Comparison of ENCODE assay signal across 31 mouse cellular contexts in the genomic region with DNA sequence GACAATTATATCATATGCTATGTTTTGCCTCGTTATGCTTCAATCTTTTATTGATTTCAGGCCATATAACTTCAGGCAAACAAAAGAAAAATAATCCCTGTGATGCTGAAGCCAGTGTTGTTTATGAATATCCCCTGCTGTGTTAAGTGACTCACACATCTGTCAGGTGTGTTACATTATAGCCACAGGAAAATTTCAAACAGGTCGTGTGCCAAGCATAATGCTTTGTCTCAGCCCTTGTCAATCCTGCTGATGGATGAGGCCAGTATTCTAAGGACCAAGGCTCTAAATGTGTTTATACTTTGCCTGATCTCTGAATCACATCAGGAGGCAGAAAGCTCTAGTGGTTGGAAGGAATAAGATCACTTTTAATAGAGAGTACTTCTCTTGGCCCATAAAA.
DNase-seq lines count a peak whose midpoint lies in the region; ATAC-seq and TF ChIP-seq lines count a peak whose summit lies in the region.
"Had no signal": no experiment of that assay in that cellular context is flagged by ENCODE, and none has a peak within 500 bp of the region (broad histone marks: within the 10 kb centered on the region; RNA-seq: fewer than 3 reads in every experiment).

No protein-coding gene starts in this region.

- no peak overlapping the region for H3K27ac ChIP-seq in hindbrain, embryonic 14.5 days
- no peak overlapping the region for H3K27ac ChIP-seq in hindbrain, embryonic 11.5 days (ENCODE audit: low read depth, low read length)
- H3K27ac ChIP-seq in midbrain, embryonic 15.5 days: no peak overlapping the region
- no peak overlapping the region for H3K27ac ChIP-seq in midbrain, embryonic 11.5 days (ENCODE audit: low read depth, low read length)
- no peak overlapping the region for H3K27ac ChIP-seq in hindbrain, postnatal 0 days
- H3K27ac ChIP-seq: embryonic facial prominence, embryonic 10.5 days; embryonic facial prominence, embryonic 13.5 days; forebrain, embryonic 12.5 days; forebrain, embryonic 15.5 days; heart, embryonic 15.5 days; hindbrain, embryonic 15.5 days had no signal

- H3K9ac ChIP-seq in hindbrain, embryonic 14.5 days: no peak overlapping the region
- no peak overlapping the region for H3K9ac ChIP-seq in hindbrain, embryonic 11.5 days (ENCODE audit: low read depth, low read length)
- no peak overlapping the region for H3K9ac ChIP-seq in midbrain, embryonic 15.5 days
- no peak overlapping the region for H3K9ac ChIP-seq in midbrain, embryonic 11.5 days (ENCODE audit: low read length)
- H3K9ac ChIP-seq in hindbrain, postnatal 0 days (replicated peaks; ENCODE audit: low read length): no peak overlapping the region
- H3K9ac ChIP-seq: embryonic facial prominence, embryonic 13.5 days; forebrain, embryonic 12.5 days; forebrain, embryonic 15.5 days; heart, embryonic 12.5 days; heart, embryonic 15.5 days; hindbrain, embryonic 15.5 days had no signal

- peak; percentile 60; the same call in 1 of the 2 replicates for ATAC-seq in hindbrain, embryonic 14.5 days (ENCODE audit: low FRiP score)
- no peak for ATAC-seq in hindbrain, embryonic 11.5 days (ENCODE audit: low FRiP score)
- ATAC-seq in midbrain, embryonic 15.5 days (replicated peaks): 0 out of 2 replicates have a peak, but pooled peaks have one; percentile 50
- no peak for ATAC-seq in midbrain, embryonic 11.5 days (ENCODE audit: low FRiP score)
- no peak for ATAC-seq in hindbrain, postnatal 0 days
- ATAC-seq: forebrain, embryonic 15.5 days; inflammation-experienced regulatory T-cells, adult 6 months; intestine, embryonic 16.5 days; Patski had no signal

- H3K27me3 ChIP-seq in hindbrain, embryonic 14.5 days (ENCODE audit: control insufficient read depth, insufficient read depth, low read length): no peaks in the 10 kb centered on the region
- H3K27me3 ChIP-seq in hindbrain, embryonic 11.5 days (ENCODE audit: control insufficient read depth, insufficient read depth, low read length): no peaks in the 10 kb centered on the region
- no peaks in the 10 kb centered on the region for H3K27me3 ChIP-seq in midbrain, embryonic 15.5 days (replicated peaks)
- no peaks in the 10 kb centered on the region for H3K27me3 ChIP-seq in midbrain, embryonic 11.5 days (ENCODE audit: control insufficient read depth, insufficient read depth, low read length)
- H3K27me3 ChIP-seq in hindbrain, postnatal 0 days (ENCODE audit: insufficient read depth, low read length): no peaks in the 10 kb centered on the region
- H3K27me3 ChIP-seq: CH12.LX; embryonic facial prominence, embryonic 13.5 days; forebrain, embryonic 12.5 days; forebrain, embryonic 15.5 days; heart, embryonic 12.5 days; heart, embryonic 15.5 days; hindbrain, embryonic 15.5 days; Patski had no signal

- no peak overlapping the region for H3K4me3 ChIP-seq in hindbrain, embryonic 14.5 days (replicated peaks; ENCODE audit: low read length)
- H3K4me3 ChIP-seq in hindbrain, embryonic 11.5 days (ENCODE audit: low read depth, low read length): no peak overlapping the region
- H3K4me3 ChIP-seq in midbrain, embryonic 15.5 days: no peak overlapping the region
- H3K4me3 ChIP-seq in midbrain, embryonic 11.5 days (ENCODE audit: low read depth, low read length): no peak overlapping the region
- no peak overlapping the region for H3K4me3 ChIP-seq in hindbrain, postnatal 0 days (ENCODE audit: low read length)
- H3K4me3 ChIP-seq: embryonic facial prominence, embryonic 10.5 days; embryonic facial prominence, embryonic 13.5 days; erythroblast, embryonic 14.5 days; forebrain, embryonic 12.5 days; forebrain, embryonic 15.5 days; heart, embryonic 12.5 days; heart, embryonic 15.5 days; hindbrain, embryonic 15.5 days had no signal

- H3K36me3 ChIP-seq in hindbrain, embryonic 14.5 days (replicated peaks; ENCODE audit: control insufficient read depth, insufficient read depth): no peaks in the 10 kb centered on the region
- no peaks in the 10 kb centered on the region for H3K36me3 ChIP-seq in hindbrain, embryonic 11.5 days (ENCODE audit: control insufficient read depth, insufficient read depth, low read length)
- H3K36me3 ChIP-seq in midbrain, embryonic 15.5 days (replicated peaks): no peaks in the 10 kb centered on the region
- no peaks in the 10 kb centered on the region for H3K36me3 ChIP-seq in midbrain, embryonic 11.5 days (ENCODE audit: control insufficient read depth, insufficient read depth, low read length)
- no peaks in the 10 kb centered on the region for H3K36me3 ChIP-seq in hindbrain, postnatal 0 days (ENCODE audit: insufficient read depth, low read length)
- H3K36me3 ChIP-seq: embryonic facial prominence, embryonic 10.5 days; embryonic facial prominence, embryonic 13.5 days; forebrain, embryonic 12.5 days; forebrain, embryonic 15.5 days; G1E; heart, embryonic 12.5 days; heart, embryonic 15.5 days; hindbrain, embryonic 15.5 days had no signal

- no peaks in the 10 kb centered on the region for H3K9me3 ChIP-seq in hindbrain, embryonic 14.5 days (ENCODE audit: control insufficient read depth, low read length)
- no peaks in the 10 kb centered on the region for H3K9me3 ChIP-seq in hindbrain, embryonic 11.5 days (ENCODE audit: control insufficient read depth, low read length)
- no peaks in the 10 kb centered on the region for H3K9me3 ChIP-seq in midbrain, embryonic 15.5 days
- H3K9me3 ChIP-seq in midbrain, embryonic 11.5 days (ENCODE audit: control insufficient read depth, low read length): no peaks in the 10 kb centered on the region
- no peaks in the 10 kb centered on the region for H3K9me3 ChIP-seq in hindbrain, postnatal 0 days (ENCODE audit: low read length)
- H3K9me3 ChIP-seq: embryonic facial prominence, embryonic 10.5 days; embryonic facial prominence, embryonic 13.5 days; forebrain, embryonic 12.5 days; forebrain, embryonic 15.5 days; G1E; heart, embryonic 12.5 days; heart, embryonic 15.5 days; hindbrain, embryonic 15.5 days had no signal

- TF ChIP-seq CTCF in hindbrain, postnatal 0 days (IDR thresholded peaks at IDR 0.05; ENCODE audit: low read depth): no peak

- no peak for DNase-seq in hindbrain, embryonic 14.5 days (ENCODE audit: low spot score)
- DNase-seq in hindbrain, embryonic 11.5 days (ENCODE audit: low spot score): no peak
- DNase-seq in midbrain, embryonic 11.5 days (ENCODE audit: low spot score, missing footprints): no peak
- DNase-seq in hindbrain, postnatal 0 days (ENCODE audit: low spot score): peak; percentile 4
- no peak for DNase-seq in right cerebral cortex, adult 18-20 months
- DNase-seq: adrenal gland, postnatal 10 days; adrenal gland, postnatal 36 days; B cell, adult 2 months; cerebellum, adult 11 months; cerebellum, adult 2 months; cerebellum, adult 9-11 months; cerebellum, postnatal 36 days; embryo, embryonic 11 days; gastrocnemius, postnatal 25 days; heart, adult 18-20 months; heart, postnatal 10 days; heart, postnatal 36 days had no signal

- no peaks in the 10 kb centered on the region for H3K4me1 ChIP-seq in hindbrain, embryonic 14.5 days (replicated peaks; ENCODE audit: control insufficient read depth, insufficient read depth, low read length)
- no peaks in the 10 kb centered on the region for H3K4me1 ChIP-seq in hindbrain, embryonic 11.5 days (replicated peaks; ENCODE audit: control insufficient read depth, insufficient read depth, low read length)
- no peaks in the 10 kb centered on the region for H3K4me1 ChIP-seq in midbrain, embryonic 15.5 days
- no peaks in the 10 kb centered on the region for H3K4me1 ChIP-seq in midbrain, embryonic 11.5 days (ENCODE audit: control insufficient read depth, insufficient read depth, low read length)
- H3K4me1 ChIP-seq in hindbrain, postnatal 0 days (ENCODE audit: insufficient read depth, low read length): no peaks in the 10 kb centered on the region
- H3K4me1 ChIP-seq: embryonic facial prominence, embryonic 10.5 days; embryonic facial prominence, embryonic 13.5 days; forebrain, embryonic 12.5 days; forebrain, embryonic 15.5 days; heart, embryonic 12.5 days; heart, embryonic 15.5 days; hindbrain, embryonic 15.5 days had no signal

- 54% methylated on average over 2 of the region's 2 CpGs for WGBS in hindbrain, embryonic 14.5 days
- WGBS in hindbrain, embryonic 11.5 days: 43% methylated on average over 2 of the region's 2 CpGs
- WGBS in midbrain, embryonic 15.5 days: 44% methylated on average over 2 of the region's 2 CpGs
- WGBS in midbrain, embryonic 11.5 days: 66% methylated on average over 2 of the region's 2 CpGs
- 31% methylated on average over 2 of the region's 2 CpGs for WGBS in hindbrain, postnatal 0 days

- no peak overlapping the region for H3K4me2 ChIP-seq in hindbrain, embryonic 14.5 days (replicated peaks)
- no peak overlapping the region for H3K4me2 ChIP-seq in hindbrain, embryonic 11.5 days (replicated peaks; ENCODE audit: low read depth, low read length)
- no peak overlapping the region for H3K4me2 ChIP-seq in midbrain, embryonic 15.5 days
- no peak overlapping the region for H3K4me2 ChIP-seq in midbrain, embryonic 11.5 days
- H3K4me2 ChIP-seq in hindbrain, postnatal 0 days (ENCODE audit: low read depth, low read length): no peak overlapping the region
- H3K4me2 ChIP-seq: embryonic facial prominence, embryonic 13.5 days; forebrain, embryonic 12.5 days; forebrain, embryonic 15.5 days; heart, embryonic 12.5 days; heart, embryonic 15.5 days; hindbrain, embryonic 15.5 days had no signal

Comparison
In these comparisons a context has a peak if more than half of its experiments do, and no peak if none do; other contexts are left out.
1. ATAC-seq: peak in hindbrain, embryonic 14.5 days (single experiment) and midbrain, embryonic 15.5 days (single experiment); none in hindbrain, embryonic 11.5 days (single experiment), midbrain, embryonic 11.5 days (single experiment) and hindbrain, postnatal 0 days (single experiment).